Mouse (Mus musculus) myocyte (in vitro differentiated cells): ENCODE measurements around the gene Foxe3. TPM values are rescaled to one million over a fixed set of nuclear protein-coding genes. Genes with fewer than 3 reads are reported as not detected.
A peak's percentile ranks its signal among the peaks of the same experiment; 100 is the strongest.

Experiments used
- H3K27me3 ChIP-seq: one replicate; pipeline ENCODE4 v1.6.1; 2011; ENCODE audit not compliant: control insufficient read depth, insufficient read depth, insufficient read length
- H3K36me3 ChIP-seq: one replicate; pipeline ENCODE4 v1.6.1; 2011; ENCODE audit not compliant: control insufficient read depth, insufficient read depth
- H3K4me2 ChIP-seq: one replicate; pipeline ENCODE4 v1.6.1; 2011; ENCODE audit warnings: low read depth, control low read depth
- H3K4me3 ChIP-seq: one replicate; pipeline ENCODE4 v1.5.1; 2011; ENCODE audit warnings: mild to moderate bottlenecking, control low read depth, moderate library complexity
- H3K79me2 ChIP-seq: one replicate; pipeline ENCODE4 v1.6.1; 2011; ENCODE audit not compliant: control insufficient read depth, insufficient read depth
- H3ac ChIP-seq: one replicate; pipeline ENCODE4 v1.6.1; 2011; ENCODE audit not compliant: control insufficient read depth, insufficient read length
- CEBPB ChIP-seq: IDR thresholded peaks from 2 replicates; pipeline ENCODE4 v1.6.1; 2011; ENCODE audit warnings: mild to moderate bottlenecking, moderate library complexity; ENCODE audit not compliant: poor library complexity, insufficient read depth, severe bottlenecking
- E2F4 ChIP-seq: IDR thresholded peaks from one replicate; pipeline ENCODE4 v1.6.1; 2011; ENCODE audit warnings: mild to moderate bottlenecking, control low read depth, moderate library complexity; ENCODE audit not compliant: insufficient read depth
- MAX ChIP-seq: IDR thresholded peaks from one replicate; pipeline ENCODE4 v1.6.1; 2011; ENCODE audit warnings: low read depth, mild to moderate bottlenecking, control low read depth
- MYOD1 ChIP-seq, 3 experiments: IDR thresholded peaks; one replicate each; pipeline ENCODE4 v1.6.1; 2011; ENCODE audit warnings: control low read depth in 2 of 3, low read depth in 2 of 3, mild to moderate bottlenecking in 2 of 3, moderate library complexity in 1 of 3; ENCODE audit not compliant: insufficient read length in 2 of 3, control insufficient read depth in 1 of 3
- MYOG ChIP-seq, 3 experiments: IDR thresholded peaks; one replicate each; pipeline ENCODE4 v1.6.1; 2011; ENCODE audit warnings: control low read depth in 2 of 3, low read depth in 2 of 3, mild to moderate bottlenecking in 2 of 3; ENCODE audit not compliant: insufficient read length in 2 of 3, control insufficient read depth in 1 of 3, insufficient read depth in 1 of 3
- POLR2A ChIP-seq: IDR thresholded peaks from one replicate; pipeline ENCODE4 v1.6.1; 2011; ENCODE audit warnings: low read depth, mild to moderate bottlenecking, control low read depth, moderate library complexity; ENCODE audit not compliant: insufficient read length
- POLR2AphosphoS2 ChIP-seq: IDR thresholded peaks from one replicate; pipeline ENCODE4 v1.6.1; 2011; ENCODE audit warnings: low read depth, control low read depth; ENCODE audit not compliant: insufficient read length
- REST ChIP-seq: IDR thresholded peaks from one replicate; pipeline ENCODE4 v1.6.1; 2011; ENCODE audit warnings: mild to moderate bottlenecking, control low read depth, moderate library complexity; ENCODE audit not compliant: insufficient read depth, insufficient read length
- SRF ChIP-seq: IDR thresholded peaks from one replicate; pipeline ENCODE4 v1.6.1; 2011; ENCODE audit warnings: low read depth; ENCODE audit not compliant: control insufficient read depth, insufficient read length
- TCF12 ChIP-seq: IDR thresholded peaks from one replicate; pipeline ENCODE4 v1.6.1; 2011; ENCODE audit warnings: mild to moderate bottlenecking, control low read depth; ENCODE audit not compliant: poor library complexity, insufficient read depth, severe bottlenecking
- TCF3 ChIP-seq: IDR thresholded peaks from one replicate; pipeline ENCODE4 v1.6.1; 2011; ENCODE audit warnings: low read depth, control low read depth; ENCODE audit not compliant: insufficient read length
- USF1 ChIP-seq: IDR thresholded peaks from one replicate; pipeline ENCODE4 v1.6.1; 2011; ENCODE audit warnings: low read depth, mild to moderate bottlenecking, control low read depth, moderate library complexity
- polyA plus RNA-seq: library from polyadenylated mRNA; unstranded; fragments of >200 nt; fragmentation: generic; extraction: Trizol; gene quantifications from one replicate; pipeline ENCODE4 v1.2.1, GENCODE M21; 2012; ENCODE audit warnings: missing spikeins

Foxe3 gene
- polyA plus RNA-seq, 1 experiment: not detected

GRCm38 (mm10) chr4:114929155-114929554 is 3.3 kb upstream of the Foxe3 start:
- H3K27me3 ChIP-seq: peaks cover 46% of the 10 kb centered on the region
- H3K79me2 ChIP-seq: no peaks in the 10 kb centered on the region
- no peak overlapping the region for H3ac ChIP-seq
- no peak overlapping the region for H3K4me3 ChIP-seq
- H3K4me2 ChIP-seq: no peak overlapping the region
- TF ChIP-seq REST (no peak), E2F4 (no peak), POLR2AphosphoS2 (no peak), MYOD1 (IDR thresholded peaks at IDR 0.05; ENCODE audit: control insufficient read depth in 1 of 3, insufficient read length in 2 of 3, low read depth in 2 of 3) (no peak), TCF12 (no peak), POLR2A (no peak), MYOG (IDR thresholded peaks at IDR 0.05; ENCODE audit: control insufficient read depth in 1 of 3, insufficient read depth in 1 of 3, insufficient read length in 2 of 3, low read depth in 2 of 3) (no peak), MAX (no peak)
- no peaks in the 10 kb centered on the region for H3K36me3 ChIP-seq

DNA sequence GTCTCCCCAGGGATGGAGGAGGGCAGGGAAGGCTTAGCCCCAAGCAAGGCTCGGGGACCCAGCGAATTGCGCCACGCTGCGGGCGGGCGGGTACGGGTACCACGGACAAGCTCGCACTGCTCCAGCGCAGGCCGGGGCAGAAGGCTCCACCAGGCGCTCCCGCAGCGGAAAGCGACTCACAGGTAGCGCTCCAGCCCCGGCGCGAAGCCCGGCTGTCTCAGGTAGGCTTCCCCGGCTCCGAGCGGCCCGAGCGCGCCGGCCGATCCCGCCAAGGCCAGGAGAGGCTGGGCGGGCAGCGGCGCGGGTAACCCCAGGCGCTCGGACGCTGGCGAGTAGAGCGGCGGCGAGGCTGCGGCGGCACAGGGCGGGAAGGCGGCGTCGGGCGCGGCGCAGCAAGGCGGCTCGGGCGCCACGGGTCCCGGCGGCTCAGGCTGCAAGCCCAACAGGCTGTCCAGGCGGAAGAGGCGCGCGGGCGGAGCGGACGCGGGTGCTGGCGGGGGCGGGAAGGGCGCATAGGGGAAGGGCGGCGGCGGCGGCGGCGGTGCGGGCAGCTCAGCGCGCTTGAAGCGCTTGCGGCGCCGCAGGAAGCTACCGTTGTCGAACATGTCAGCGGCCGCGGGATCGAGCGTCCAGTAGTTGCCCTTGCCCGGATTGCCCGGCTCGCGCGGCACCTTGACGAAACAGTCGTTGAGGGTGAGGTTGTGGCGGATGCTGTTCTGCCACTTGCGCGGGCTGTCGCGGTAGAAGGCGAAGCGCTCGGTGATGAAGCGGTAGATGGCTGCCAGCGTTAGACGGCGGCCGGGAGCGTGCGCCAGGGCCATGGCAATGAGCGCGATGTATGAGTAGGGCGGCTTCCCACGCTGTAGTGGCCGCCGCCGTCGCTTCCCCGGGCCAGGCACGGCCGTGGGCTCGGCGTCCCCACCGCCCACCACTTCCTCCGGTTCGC is 569 bp downstream of the Foxe3 start:
- H3K4me2 ChIP-seq: peak overlapping the region; percentile 45
- no peaks in the 10 kb centered on the region for H3K79me2 ChIP-seq
- H3ac ChIP-seq: no peak overlapping the region
- TF ChIP-seq E2F4 (no peak), CEBPB (no peak), MYOG (IDR thresholded peaks at IDR 0.05; ENCODE audit: control insufficient read depth in 1 of 3, insufficient read depth in 1 of 3, insufficient read length in 2 of 3, low read depth in 2 of 3) (no peak), MYOD1 (IDR thresholded peaks at IDR 0.05; ENCODE audit: control insufficient read depth in 1 of 3, insufficient read length in 2 of 3, low read depth in 2 of 3) (no peak), TCF3 (no peak)
- peaks cover 46% of the 10 kb centered on the region for H3K27me3 ChIP-seq
- H3K4me3 ChIP-seq: no peak overlapping the region
- no peaks in the 10 kb centered on the region for H3K36me3 ChIP-seq

DNA sequence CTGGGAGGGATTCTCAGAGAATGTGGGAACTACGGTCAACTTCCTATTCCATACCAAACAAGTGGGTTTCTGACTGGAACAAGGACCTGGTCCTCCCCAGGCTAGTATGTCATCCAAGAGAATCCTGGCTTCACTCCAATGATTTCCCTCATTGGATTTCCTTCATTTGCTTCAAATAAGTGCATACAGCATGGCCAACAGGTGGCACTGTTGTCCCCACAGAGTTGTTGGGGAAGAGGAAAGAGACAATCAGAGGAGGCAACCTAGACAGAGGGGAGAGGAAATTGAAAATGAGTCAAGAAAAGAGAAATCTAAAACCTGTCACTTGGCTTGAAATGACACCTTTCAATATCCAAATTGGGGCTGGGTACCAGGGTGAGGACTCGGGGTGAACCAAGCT is 8.7 kb downstream of the Foxe3 start:
- H3K4me2 ChIP-seq: no peak overlapping the region

GRCm38 (mm10) chr4:114916056-114916455 is 9.8 kb downstream of the Foxe3 start:
- no peak overlapping the region for H3ac ChIP-seq
- no peaks in the 10 kb centered on the region for H3K79me2 ChIP-seq
- H3K27me3 ChIP-seq: no peaks in the 10 kb centered on the region
- no peak overlapping the region for H3K4me2 ChIP-seq
- TF ChIP-seq USF1 (no peak), E2F4 (no peak), MAX (no peak), CEBPB (no peak), TCF12 (no peak), MYOD1 (IDR thresholded peaks at IDR 0.05; ENCODE audit: control insufficient read depth in 1 of 3, insufficient read length in 2 of 3, low read depth in 2 of 3) (peak; percentile 24 to 55 (median 28)), REST (no peak), POLR2A (no peak), TCF3 (no peak), MYOG (IDR thresholded peaks at IDR 0.05; ENCODE audit: control insufficient read depth in 1 of 3, insufficient read depth in 1 of 3, insufficient read length in 2 of 3, low read depth in 2 of 3) (peak in 2 of 3 experiments; percentile 12 to 62), POLR2AphosphoS2 (no peak), SRF (no peak)
- no peaks in the 10 kb centered on the region for H3K36me3 ChIP-seq
- H3K4me3 ChIP-seq: no peak overlapping the region

More for the DNA sequence above, 8.7 kb downstream of the Foxe3 start:
- H3ac ChIP-seq: no peak overlapping the region
- H3K79me2 ChIP-seq: no peaks in the 10 kb centered on the region
- H3K27me3 ChIP-seq: no peaks in the 10 kb centered on the region
- no peak overlapping the region for H3K4me3 ChIP-seq
- TF ChIP-seq USF1 (no peak), MAX (no peak), MYOG (IDR thresholded peaks at IDR 0.05; ENCODE audit: control insufficient read depth in 1 of 3, insufficient read depth in 1 of 3, insufficient read length in 2 of 3, low read depth in 2 of 3) (no peak), TCF12 (no peak), POLR2AphosphoS2 (no peak), SRF (no peak), MYOD1 (IDR thresholded peaks at IDR 0.05; ENCODE audit: control insufficient read depth in 1 of 3, insufficient read length in 2 of 3, low read depth in 2 of 3) (no peak), E2F4 (no peak), REST (no peak), TCF3 (no peak), POLR2A (no peak), CEBPB (no peak)
- no peaks in the 10 kb centered on the region for H3K36me3 ChIP-seq

DNA sequence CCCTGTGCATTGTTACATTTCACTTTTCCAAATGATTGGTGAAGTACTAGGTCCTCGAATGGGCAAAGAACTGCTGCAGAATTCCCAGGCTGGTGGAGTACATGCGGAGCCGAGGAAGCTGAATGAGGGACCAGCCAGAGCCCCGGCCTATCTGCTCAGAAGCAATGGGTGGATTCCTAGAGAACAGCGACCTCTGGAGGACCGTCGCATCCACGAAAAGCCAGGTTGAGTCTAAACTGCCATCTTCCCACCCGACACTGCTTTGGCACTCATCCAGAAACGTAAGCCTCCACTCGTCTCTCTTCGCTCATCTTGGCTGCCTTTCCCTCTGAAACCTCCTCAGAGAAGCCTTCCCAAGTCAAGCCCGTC is 12.2 kb downstream of the Foxe3 start:
- H3K27me3 ChIP-seq: no peaks in the 10 kb centered on the region
- H3K79me2 ChIP-seq: no peaks in the 10 kb centered on the region
- TF ChIP-seq TCF3 (no peak), E2F4 (no peak), REST (no peak), TCF12 (no peak), MYOG (IDR thresholded peaks at IDR 0.05; ENCODE audit: control insufficient read depth in 1 of 3, insufficient read depth in 1 of 3, insufficient read length in 2 of 3, low read depth in 2 of 3) (no peak), POLR2AphosphoS2 (no peak), SRF (no peak), CEBPB (no peak)
- H3ac ChIP-seq: no peak overlapping the region
- no peak overlapping the region for H3K4me3 ChIP-seq
- no peaks in the 10 kb centered on the region for H3K36me3 ChIP-seq
- H3K4me2 ChIP-seq: no peak overlapping the region
